Mouse (Mus musculus) intestine, embryonic 14.5 days (tissue): ENCODE data around the gene Tmem88b. TPM values are rescaled to one million over a fixed set of nuclear protein-coding genes. Genes with fewer than 3 reads are reported as not detected.
A peak's percentile ranks its signal among the peaks of the same experiment; 100 is the strongest.
"Not testable (repeated sequence)": the region's sequence is repeated elsewhere in the genome, so short reads cannot be mapped to it uniquely, and the experiment has no call there.

Experiments
- ATAC-seq: fragments of 200-750 bp; cut with Nextera tagmentation; replicated peaks from 2 replicates; pipeline ENCODE4 v1.8.0; 2017; ENCODE audit warnings: low read depth, moderate number of reproducible peaks, moderate TSS enrichment, moderate library complexity; ENCODE audit not compliant: low FRiP score, low TSS enrichment
- DNase-seq: peaks from one replicate; pipeline ENCODE4 v3.0.0-alpha.2; 2018; ENCODE audit warnings: low spot score
- H3K27ac ChIP-seq: fragments of 300-500 bp; sonication (generic); 2 replicates; pipeline ENCODE4 v1.5.1; 2014; ENCODE audit warnings: low read depth, mild to moderate bottlenecking, control low read depth
- H3K27me3 ChIP-seq: fragments of 300-500 bp; sonication (generic); replicated peaks from 2 replicates; pipeline ENCODE4 v1.6.1; 2014; ENCODE audit warnings: low read length, control low read depth; ENCODE audit not compliant: control insufficient read depth, insufficient read depth
- H3K36me3 ChIP-seq: fragments of 300-500 bp; sonication (generic); 2 replicates; pipeline ENCODE4 v1.6.1; 2014; ENCODE audit warnings: low read length, control low read depth; ENCODE audit not compliant: control insufficient read depth, insufficient read depth
- H3K4me1 ChIP-seq: fragments of 300-500 bp; sonication (generic); replicated peaks from 2 replicates; pipeline ENCODE4 v1.6.1; 2014; ENCODE audit warnings: low read length, control low read depth, mixed read lengths; ENCODE audit not compliant: control insufficient read depth, insufficient read depth
- H3K4me2 ChIP-seq: fragments of 300-500 bp; sonication (generic); 2 replicates; pipeline ENCODE4 v1.6.1; 2014; ENCODE audit warnings: low read length
- H3K4me3 ChIP-seq: fragments of 300-500 bp; sonication (generic); 2 replicates; pipeline ENCODE4 v1.5.1; 2014; ENCODE audit warnings: low read depth, low read length, control low read depth, mixed read lengths
- H3K9ac ChIP-seq: fragments of 300-500 bp; sonication (generic); 2 replicates; pipeline ENCODE4 v1.6.1; 2014; ENCODE audit warnings: mild to moderate bottlenecking, low read length
- H3K9me3 ChIP-seq: fragments of 300-500 bp; sonication (generic); 2 replicates; pipeline ENCODE4 v1.6.1; 2016; ENCODE audit warnings: low read length, control low read depth; ENCODE audit not compliant: control insufficient read depth
- WGBS: fragments of 180-500 bp; shearing (Covaris S2); extraction: QIAGEN DNeasy Blood & Tissue Kit; methylation state at CpG from one replicate; pipeline ENCODE4 v1.1.7; 2014; 5-methylcytosine and 5-hydroxymethylcytosine counted together
- polyA plus RNA-seq: library from polyadenylated mRNA; unstranded; fragments of >200 nt; fragmentation: Nextera tagmentation; extraction: Ambion mirVana; gene quantifications from 2 replicates; pipeline ENCODE4 v1.2.1, GENCODE M21; 2014

The Tmem88b gene
- polyA plus RNA-seq, 1 experiment from 2014 or later, result 0.55 TPM

DNA sequence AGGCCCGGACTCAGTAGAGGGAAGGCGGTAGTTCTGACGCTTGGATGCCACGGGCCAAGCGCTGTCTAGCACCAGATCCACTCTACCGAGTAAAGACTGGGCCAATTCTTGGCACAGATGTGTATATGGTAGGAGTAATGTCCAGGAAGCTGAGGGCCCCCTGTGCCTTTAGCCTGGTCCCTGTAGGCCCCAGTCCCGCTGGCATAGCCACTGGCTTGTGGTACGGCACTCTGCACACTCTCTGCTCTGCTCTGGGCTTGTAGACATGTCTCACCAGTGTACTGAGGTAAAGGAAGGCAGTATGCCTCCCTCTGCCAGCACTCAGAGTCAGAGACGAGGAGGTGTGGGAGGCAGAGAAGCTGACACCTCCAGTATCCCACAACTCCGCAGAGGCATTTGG is 45.0 kb downstream of the Tmem88b start:
- not testable (repeated sequence) for H3K9me3 ChIP-seq, H3K4me2 ChIP-seq, H3K9ac ChIP-seq, H3K27ac ChIP-seq, H3K4me1 ChIP-seq, ATAC-seq, H3K4me3 ChIP-seq, H3K27me3 ChIP-seq, DNase-seq
- 89% methylated on average over 10 of the region's 10 CpGs for WGBS
- H3K36me3 ChIP-seq, result peaks cover 79% of the 10 kb centered on the region

- no peaks in the 10 kb centered on the region for H3K27me3 ChIP-seq
- ATAC-seq, result no peak
- H3K9ac ChIP-seq, result no peak overlapping the region
- no peak overlapping the region for H3K4me2 ChIP-seq
- peaks cover 72% of the 10 kb centered on the region for H3K36me3 ChIP-seq
- 82% methylated on average over 37 of the region's 37 CpGs for WGBS
- H3K4me1 ChIP-seq, result peaks cover 6% of the 10 kb centered on the region
- H3K9me3 ChIP-seq, result no peaks in the 10 kb centered on the region
- no peak overlapping the region for H3K4me3 ChIP-seq
- H3K27ac ChIP-seq, result no peak overlapping the region
- DNase-seq, result no peak
These were observed 45.7 kb downstream of the Tmem88b start for GRCm38 (mm10) chr4:155739741-155740636.

GRCm38 (mm10) chr4:155739152-155739551 is 46.5 kb downstream of the Tmem88b start:
- Histone ChIP-seq H3K4me1 (peaks cover 7% of the 10 kb centered on the region), H3K4me2 (no peak overlapping the region), H3K36me3 (peaks cover 64% of the 10 kb centered on the region), H3K4me3 (no peak overlapping the region), H3K9me3 (no peaks in the 10 kb centered on the region), H3K9ac (no peak overlapping the region), H3K27ac (no peak overlapping the region), H3K27me3 (no peaks in the 10 kb centered on the region)
- DNase-seq, result no peak
- ATAC-seq, result no peak
- 81% methylated on average over 6 of the region's 6 CpGs for WGBS

- H3K9me3 ChIP-seq, result no peaks in the 10 kb centered on the region
- no peak overlapping the region for H3K27ac ChIP-seq
- H3K4me3 ChIP-seq, result no peak overlapping the region
- WGBS, result 58% methylated on average over 8 of the region's 8 CpGs
- no peak overlapping the region for H3K9ac ChIP-seq
- no peak for ATAC-seq
- no peak for DNase-seq
- H3K27me3 ChIP-seq, result no peaks in the 10 kb centered on the region
- H3K4me2 ChIP-seq, result no peak overlapping the region
- peaks cover 56% of the 10 kb centered on the region for H3K36me3 ChIP-seq
- H3K4me1 ChIP-seq, result peaks cover 13% of the 10 kb centered on the region
These were observed 47.4 kb downstream of the Tmem88b start for GRCm38 (mm10) chr4:155738262-155738661.

GRCm38 (mm10) chr4:155736421-155736820 is 49.3 kb downstream of the Tmem88b start:
- no peak for ATAC-seq
- H3K9me3 ChIP-seq, result no peaks in the 10 kb centered on the region
- no peak overlapping the region for H3K4me3 ChIP-seq
- peaks cover 13% of the 10 kb centered on the region for H3K4me1 ChIP-seq
- no peaks in the 10 kb centered on the region for H3K27me3 ChIP-seq
- no peak overlapping the region for H3K27ac ChIP-seq
- no peak overlapping the region for H3K4me2 ChIP-seq
- peaks cover 54% of the 10 kb centered on the region for H3K36me3 ChIP-seq
- 87% methylated on average over 5 of the region's 5 CpGs for WGBS
- no peak overlapping the region for H3K9ac ChIP-seq
- no peak for DNase-seq

GRCm38 (mm10) chr4:155735788-155736187 is 49.9 kb downstream of the Tmem88b start:
- Histone ChIP-seq H3K4me3 (peak overlapping the region; percentile 67), H3K36me3 (peaks cover 54% of the 10 kb centered on the region), H3K9ac (peak overlapping the region; percentile 70), H3K9me3 (no peaks in the 10 kb centered on the region), H3K27me3 (no peaks in the 10 kb centered on the region), H3K27ac (no peak overlapping the region), H3K4me2 (peak overlapping the region; percentile 93), H3K4me1 (peaks cover 13% of the 10 kb centered on the region)
- DNase-seq, result no peak
- 60% methylated on average over 5 of the region's 5 CpGs for WGBS
- ATAC-seq, result no peak

DNA sequence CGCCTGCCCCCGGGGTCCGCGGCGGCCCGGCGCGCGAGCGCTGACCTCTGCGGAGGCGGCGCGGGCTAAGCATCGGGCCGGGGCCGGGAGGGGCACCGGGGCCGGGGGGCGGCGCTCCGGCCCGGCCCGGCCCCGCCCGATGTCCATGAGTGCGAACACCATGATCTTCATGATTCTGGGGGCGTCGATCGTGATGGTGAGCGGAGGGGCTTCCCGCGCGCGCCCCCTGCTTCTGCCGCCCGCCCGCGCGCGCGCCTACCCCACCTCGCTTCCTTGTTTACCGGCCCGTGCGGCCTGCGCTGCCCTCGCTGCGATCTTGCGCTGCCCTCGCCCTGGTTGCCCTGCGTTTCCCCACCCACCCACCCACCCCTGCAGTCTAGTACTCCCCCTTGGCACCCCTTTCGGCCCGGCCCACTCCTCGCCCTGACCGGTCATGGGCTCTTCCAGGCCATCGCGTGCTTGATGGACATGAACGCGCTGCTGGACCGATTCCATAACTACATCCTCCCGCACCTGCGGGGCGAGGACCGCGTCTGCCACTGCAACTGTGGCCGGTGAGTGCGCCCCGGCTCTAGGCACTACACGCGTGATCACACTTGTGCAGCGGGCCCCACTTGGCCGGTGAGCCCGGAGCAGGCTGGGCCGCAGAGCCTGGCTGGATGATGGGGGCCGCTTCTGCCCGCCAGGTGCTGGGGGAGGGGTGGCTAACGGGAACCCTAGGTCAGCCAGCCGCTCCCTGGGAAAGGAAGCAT is 50.5 kb downstream of the Tmem88b start:
- Histone ChIP-seq H3K9ac (peak overlapping the region; percentile 70), H3K4me2 (peak overlapping the region; percentile 93), H3K36me3 (peaks cover 49% of the 10 kb centered on the region), H3K4me3 (peak overlapping the region; percentile 67), H3K27ac (peak overlapping the region; percentile 73), H3K9me3 (no peaks in the 10 kb centered on the region), H3K4me1 (peaks cover 13% of the 10 kb centered on the region), H3K27me3 (no peaks in the 10 kb centered on the region)
- DNase-seq, result peak; percentile 77
- WGBS, result under 1% methylated on average over 61 of the region's 79 CpGs
- ATAC-seq, result peak; percentile 73

DNA sequence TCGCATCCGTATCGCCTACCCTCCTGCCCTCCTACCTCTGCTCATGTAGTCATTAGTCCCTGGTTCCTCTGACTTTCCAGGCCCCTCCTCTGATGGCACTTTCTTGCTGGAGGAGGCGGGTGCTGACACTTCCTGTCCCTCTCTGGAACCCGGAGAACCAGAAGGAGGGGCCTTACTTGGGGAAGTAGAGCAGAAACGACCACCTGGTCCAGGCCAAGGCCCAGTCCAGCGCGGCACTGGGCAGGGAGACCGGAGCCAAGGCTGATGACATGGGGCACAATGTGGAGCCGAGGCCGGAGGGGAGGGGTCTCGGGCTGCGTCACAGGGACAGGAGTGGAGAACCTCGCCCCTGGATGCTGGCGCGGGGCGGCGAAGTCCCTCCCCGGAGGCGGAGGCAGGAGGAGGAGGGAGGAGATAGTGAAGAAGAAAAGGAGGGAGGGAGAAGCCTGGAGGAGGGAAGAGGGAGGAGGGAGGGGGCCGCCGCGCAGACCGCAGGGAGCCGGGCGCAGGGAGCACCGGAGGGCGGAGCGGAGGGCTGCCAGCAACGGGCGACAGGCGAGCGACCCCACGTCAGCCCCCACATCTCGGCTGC is 51.2 kb downstream of the Tmem88b start, which contains the start of gene Tmem240:
Gene Tmem240, plus strand, starts transcription at position 451 of the 592 bp plus-strand sequence.
- H3K36me3 ChIP-seq, result peaks cover 46% of the 10 kb centered on the region
- peak; percentile 93 for DNase-seq
- ATAC-seq, result peak; percentile 93
- no peaks in the 10 kb centered on the region for H3K9me3 ChIP-seq
- H3K27ac ChIP-seq, result peak within 1 kb of the TSS; percentile 73
- WGBS, result under 1% methylated on average over 34 of the region's 35 CpGs
- H3K4me2 ChIP-seq, result peak within 1 kb of the TSS; percentile 93
- peaks cover 13% of the 10 kb centered on the region for H3K4me1 ChIP-seq
- H3K9ac ChIP-seq, result peak within 1 kb of the TSS; percentile 70
- H3K4me3 ChIP-seq, result peak within 1 kb of the TSS; percentile 67
- H3K27me3 ChIP-seq, result no peaks in the 10 kb centered on the region
